Mouse (Mus musculus) MEL (cell line): Measurements from ENCODE around the gene Ifit3. TPM values are rescaled to one million over a fixed set of nuclear protein-coding genes. Genes with fewer than 3 reads are reported as not detected.

Experiments used
- polyA plus RNA-seq, 2 experiments: library from polyadenylated mRNA; stranded (reverse) in 1 of 2; unstranded in 1 of 2; fragments of >175 nt in 1 of 2; fragments of >200 nt in 1 of 2; gene quantifications; 2 replicates each; pipeline versions ENCODE4 v1.2.1 to v1.2.4; 2012; ENCODE audit warnings: low replicate concordance in 2 of 2, low read depth in 1 of 2; ENCODE audit not compliant: insufficient read length in 2 of 2, insufficient read depth in 1 of 2, missing spikeins in 1 of 2
- total RNA-seq: library from RNA; depleted of rRNA; stranded (reverse); fragments of 300-350 nt; gene quantifications from 2 replicates; pipeline ENCODE4 v1.2.3, GENCODE M21; 2012; rRNA removed

The Ifit3 gene
- total and polyA plus RNA-seq, 3 experiments, result 0.10 TPM; not detected in 2

Other genes with a start within 250 kb of the Ifit3 start
- gene Ch25h, start 108.4 kb upstream of the Ifit3 start, total RNA-seq, result not detected in 2 replicates
- gene Ch25h, start 108.4 kb upstream of the Ifit3 start, polyA plus RNA-seq, result not detected
- 7.6 and 8.0 TPM in 2 replicates for gene Lipa, start 56.1 kb upstream of the Ifit3 start, total RNA-seq
- 10 to 100 TPM in 1 of 2 experiments, not detected in 1; 13.8 TPM for gene Lipa, start 56.1 kb upstream of the Ifit3 start, polyA plus RNA-seq
- 0.65 and 0.69 TPM in 2 replicates for gene Ifit2, start 32.8 kb upstream of the Ifit3 start, total RNA-seq
- 1 to 10 TPM in 1 of 2 experiments, not detected in 1; 2.7 TPM for gene Ifit2, start 32.8 kb upstream of the Ifit3 start, polyA plus RNA-seq
- gene Ifit1bl1, start 18.4 kb downstream of the Ifit3 start, total RNA-seq, result 0.10 TPM in 1 of 2 replicates, not detected in the other
- gene Ifit1bl1, start 18.4 kb downstream of the Ifit3 start, polyA plus RNA-seq, result under 1 TPM in 1 of 2 experiments, not detected in 1; 0.08 TPM
- gene Ifit3b, start 24.4 kb downstream of the Ifit3 start, total RNA-seq, result not detected in 2 replicates
- gene Ifit3b, start 24.4 kb downstream of the Ifit3 start, polyA plus RNA-seq, result not detected
- not detected in 2 replicates for gene Ifit1bl2, start 57.2 kb downstream of the Ifit3 start, total RNA-seq
- gene Ifit1bl2, start 57.2 kb downstream of the Ifit3 start, polyA plus RNA-seq, result not detected
- gene Ifit1, start 57.3 kb downstream of the Ifit3 start, total RNA-seq, result 0.12 TPM in 1 of 2 replicates, not detected in the other
- under 1 TPM in 1 of 2 experiments, not detected in 1; 0.31 TPM for gene Ifit1, start 57.3 kb downstream of the Ifit3 start, polyA plus RNA-seq
- not detected in 2 replicates for gene Slc16a12, start 163.8 kb downstream of the Ifit3 start, total RNA-seq
- gene Slc16a12, start 163.8 kb downstream of the Ifit3 start, polyA plus RNA-seq, result under 1 TPM in 1 of 2 experiments, not detected in 1; 0.06 TPM